Mouse (Mus musculus): Measurements from ENCODE around the gene Olfr215. TPM values are rescaled to one million over a fixed set of nuclear protein-coding genes. Genes with fewer than 3 reads are reported as not detected.
"Not testable (repeated sequence)": the region's sequence is repeated elsewhere in the genome, so short reads cannot be mapped to it uniquely, and the experiment has no call there.

The Olfr215 gene
- polyA plus RNA-seq (2014; fragmentation: Nextera tagmentation; extraction: Ambion mirVana) = not detected in 2 replicates

DNA sequence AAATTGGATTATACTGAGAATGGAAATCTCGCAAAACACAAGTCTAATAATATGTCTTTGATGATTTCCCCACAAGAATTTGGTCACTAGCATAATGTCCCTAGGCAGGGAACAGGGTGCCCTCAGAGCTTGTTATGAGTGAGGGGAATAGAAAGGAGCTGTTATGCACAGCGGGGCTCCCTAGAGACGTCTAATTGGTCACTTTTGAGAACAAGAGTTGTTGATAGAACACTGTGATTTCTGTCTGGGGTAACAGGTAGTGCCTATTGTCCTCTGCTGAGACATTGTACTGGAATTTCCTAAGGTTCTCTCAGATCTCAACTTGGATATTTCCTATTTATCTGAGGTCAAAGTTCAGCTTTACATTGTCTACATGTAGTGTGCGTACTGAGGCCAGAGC lies at the start of gene Olfr215:
TSS of gene Olfr215 (minus strand) at position 101 of the 400 bp plus-strand sequence.
- H3K27me3 ChIP-seq (ENCODE audit: control insufficient read depth, insufficient read depth, low read length) = no peaks in the 10 kb centered on the region
- no peak within 1 kb of the TSS for H3K27ac ChIP-seq (ENCODE audit: low read depth, low read length)
- no peak within 1 kb of the TSS for H3K4me2 ChIP-seq
- H3K36me3 ChIP-seq (ENCODE audit: control insufficient read depth, insufficient read depth, low read length) = no peaks in the 10 kb centered on the region
- ATAC-seq (ENCODE audit: low FRiP score) (no peak), DNase-seq (ENCODE audit: low spot score, missing footprints) (no peak)
- H3K4me3 ChIP-seq (ENCODE audit: low read depth, low read length) = no peak within 1 kb of the TSS
- H3K4me1 ChIP-seq (ENCODE audit: control insufficient read depth, insufficient read depth, low read length) = no peaks in the 10 kb centered on the region
- H3K9ac ChIP-seq (ENCODE audit: low read length) = no peak within 1 kb of the TSS
- 64% methylated on average over 4 of the region's 4 CpGs for WGBS
- no peaks in the 10 kb centered on the region for H3K9me3 ChIP-seq (ENCODE audit: control insufficient read depth, low read length)

DNA sequence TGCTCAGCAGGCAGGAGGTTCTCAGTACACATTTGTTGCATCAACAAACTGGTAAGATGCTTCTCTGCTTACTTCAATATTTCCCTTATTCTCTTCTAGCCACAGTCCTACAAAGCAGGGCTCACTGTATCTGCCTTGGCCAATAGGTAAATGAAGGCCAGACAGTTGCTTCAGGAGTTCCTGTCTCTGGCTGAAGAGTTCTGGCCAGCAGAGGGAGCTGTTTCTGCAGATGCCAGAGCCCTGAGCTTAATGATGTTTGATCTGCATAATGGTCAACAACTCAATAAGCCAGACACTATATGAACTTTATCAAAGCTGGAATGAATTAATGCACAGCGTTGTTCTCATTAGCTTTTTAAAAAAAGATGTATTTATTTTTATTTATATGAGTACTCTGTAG lies 48.1 kb upstream of the Olfr215 start:
- Histone ChIP-seq H3K27ac (ENCODE audit: low read depth, low read length) (no peak overlapping the region), H3K27me3 (ENCODE audit: control insufficient read depth, insufficient read depth, low read length) (no peaks in the 10 kb centered on the region), H3K9ac (ENCODE audit: low read length) (no peak overlapping the region), H3K9me3 (ENCODE audit: control insufficient read depth, low read length) (no peaks in the 10 kb centered on the region), H3K4me1 (ENCODE audit: control insufficient read depth, insufficient read depth, low read length) (peaks cover 4% of the 10 kb centered on the region; the same call in 1 of the 2 replicates), H3K4me2 (no peak overlapping the region), H3K36me3 (ENCODE audit: control insufficient read depth, insufficient read depth, low read length) (no peaks in the 10 kb centered on the region), H3K4me3 (ENCODE audit: low read depth, low read length) (no peak overlapping the region)
- ATAC-seq (ENCODE audit: low FRiP score) = no peak
- DNase-seq (ENCODE audit: low spot score, missing footprints) = peak; percentile 90
- 47% methylated on average over 1 of the region's 1 CpGs for WGBS

DNA sequence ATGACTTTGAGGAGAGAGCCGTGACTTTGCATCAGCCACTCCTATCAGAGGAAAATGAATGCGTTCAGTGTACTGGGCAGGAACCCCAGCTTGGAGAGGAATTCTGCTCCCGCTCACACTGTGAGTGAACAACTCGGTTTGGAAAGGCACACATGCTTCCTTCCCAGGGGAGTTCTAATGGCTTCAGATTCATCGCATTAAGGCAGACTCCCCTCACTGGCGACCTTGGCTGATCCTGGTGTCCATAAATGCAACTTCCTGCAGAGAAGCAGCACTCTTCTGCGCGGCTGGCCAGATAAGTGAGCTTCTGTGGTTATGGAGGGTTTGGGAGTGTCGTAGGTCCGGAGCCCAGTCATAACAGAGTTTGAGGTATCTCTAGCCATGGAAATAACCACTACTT lies 45.8 kb upstream of the Olfr215 start:
- no peaks in the 10 kb centered on the region for H3K9me3 ChIP-seq (ENCODE audit: control insufficient read depth, low read length)
- H3K4me3 ChIP-seq (ENCODE audit: low read depth, low read length) = no peak overlapping the region
- no peak overlapping the region for H3K4me2 ChIP-seq
- no peak overlapping the region for H3K9ac ChIP-seq (ENCODE audit: low read length)
- no peaks in the 10 kb centered on the region for H3K27me3 ChIP-seq (ENCODE audit: control insufficient read depth, insufficient read depth, low read length)
- peaks cover 8% of the 10 kb centered on the region; the same call in 1 of the 2 replicates for H3K36me3 ChIP-seq (ENCODE audit: control insufficient read depth, insufficient read depth, low read length)
- no peak for ATAC-seq (ENCODE audit: low FRiP score)
- H3K27ac ChIP-seq (ENCODE audit: low read depth, low read length) = no peak overlapping the region
- peaks cover 4% of the 10 kb centered on the region; the same call in 1 of the 2 replicates for H3K4me1 ChIP-seq (ENCODE audit: control insufficient read depth, insufficient read depth, low read length)
- DNase-seq (ENCODE audit: low spot score, missing footprints) = peak; percentile 84
- WGBS = 91% methylated on average over 10 of the region's 10 CpGs

DNA sequence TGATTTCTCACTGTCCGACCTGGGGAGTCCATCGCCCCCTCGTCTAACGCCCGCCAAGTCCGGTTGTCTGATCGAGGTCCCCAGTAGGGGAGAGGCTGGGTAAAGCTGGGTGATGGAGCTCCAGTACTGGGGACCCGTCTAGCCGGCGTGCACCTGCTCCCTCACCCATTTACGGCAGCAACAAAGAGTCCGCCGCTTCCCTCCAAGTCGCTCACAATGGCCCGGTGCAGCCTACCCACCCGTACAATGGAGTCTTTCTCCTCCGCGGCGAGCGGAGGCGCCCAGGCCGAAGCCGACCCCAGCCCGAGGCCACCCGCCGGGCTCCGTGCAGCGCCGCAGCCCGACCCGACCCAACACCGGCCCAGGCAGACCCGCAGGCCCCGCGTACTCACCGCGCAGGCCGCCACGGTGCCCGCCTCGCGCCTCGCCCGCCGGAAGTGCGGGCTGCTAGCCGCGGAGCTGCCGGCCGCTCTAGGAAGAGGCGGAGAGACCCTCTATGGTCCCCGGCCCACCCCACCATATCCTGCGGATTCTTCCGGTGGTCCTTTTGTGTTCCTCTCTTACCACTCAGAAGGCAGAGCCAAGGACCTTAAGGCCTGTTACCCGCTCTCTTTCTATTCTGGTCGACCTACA lies 44.7 kb upstream of the Olfr215 start, which contains the start of gene Zfp422:
TSS of gene Zfp422 (minus strand) at position 461 of the 633 bp plus-strand sequence.
- no peaks in the 10 kb centered on the region for H3K9me3 ChIP-seq (ENCODE audit: control insufficient read depth, low read length)
- ATAC-seq (ENCODE audit: low FRiP score) (peak; percentile 95), DNase-seq (ENCODE audit: low spot score, missing footprints) (peak; percentile 98)
- H3K27ac ChIP-seq (ENCODE audit: low read depth, low read length) = peak within 1 kb of the TSS; percentile 86
- H3K4me1 ChIP-seq (ENCODE audit: control insufficient read depth, insufficient read depth, low read length) = peaks cover 4% of the 10 kb centered on the region; the same call in 1 of the 2 replicates
- peak within 1 kb of the TSS; percentile 100 for H3K9ac ChIP-seq (ENCODE audit: low read length)
- H3K27me3 ChIP-seq (ENCODE audit: control insufficient read depth, insufficient read depth, low read length) = no peaks in the 10 kb centered on the region
- peak within 1 kb of the TSS; percentile 91 for H3K4me3 ChIP-seq (ENCODE audit: low read depth, low read length)
- H3K36me3 ChIP-seq (ENCODE audit: control insufficient read depth, insufficient read depth, low read length) = peaks cover 8% of the 10 kb centered on the region; the same call in 1 of the 2 replicates
- H3K4me2 ChIP-seq = peak within 1 kb of the TSS; percentile 51
- under 1% methylated on average over 56 of the region's 56 CpGs for WGBS

DNA sequence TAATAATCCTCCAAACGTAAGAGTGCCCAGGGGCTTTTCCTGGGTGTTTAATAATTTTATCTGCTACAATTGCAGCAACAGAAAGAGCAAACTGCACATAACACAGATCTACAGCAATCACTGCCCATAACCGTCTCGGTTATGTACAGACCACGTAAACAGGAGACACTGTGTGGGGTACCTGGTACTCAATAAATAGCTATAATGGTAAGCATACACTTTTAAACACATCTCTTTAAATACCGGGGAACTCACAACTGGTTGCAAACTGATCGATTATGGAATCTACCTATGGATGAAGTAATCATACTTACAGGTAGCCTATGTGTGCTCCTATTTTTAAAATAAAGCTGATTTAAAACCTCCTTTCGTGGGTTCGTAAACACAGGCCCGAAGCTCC lies 44.1 kb upstream of the Olfr215 start:
- Histone ChIP-seq H3K4me1 (ENCODE audit: control insufficient read depth, insufficient read depth, low read length) (peaks cover 4% of the 10 kb centered on the region; the same call in 1 of the 2 replicates), H3K4me2 (peak overlapping the region; percentile 51), H3K4me3 (ENCODE audit: low read depth, low read length) (peak overlapping the region; percentile 91), H3K9ac (ENCODE audit: low read length) (peak overlapping the region; percentile 100), H3K27ac (ENCODE audit: low read depth, low read length) (peak overlapping the region; percentile 86), H3K9me3 (ENCODE audit: control insufficient read depth, low read length) (no peaks in the 10 kb centered on the region), H3K27me3 (ENCODE audit: control insufficient read depth, insufficient read depth, low read length) (no peaks in the 10 kb centered on the region), H3K36me3 (ENCODE audit: control insufficient read depth, insufficient read depth, low read length) (peaks cover 8% of the 10 kb centered on the region; the same call in 1 of the 2 replicates)
- DNase-seq (ENCODE audit: low spot score, missing footprints) (no peak), ATAC-seq (ENCODE audit: low FRiP score) (no peak)
- 22% methylated on average over 9 of the region's 9 CpGs for WGBS

DNA sequence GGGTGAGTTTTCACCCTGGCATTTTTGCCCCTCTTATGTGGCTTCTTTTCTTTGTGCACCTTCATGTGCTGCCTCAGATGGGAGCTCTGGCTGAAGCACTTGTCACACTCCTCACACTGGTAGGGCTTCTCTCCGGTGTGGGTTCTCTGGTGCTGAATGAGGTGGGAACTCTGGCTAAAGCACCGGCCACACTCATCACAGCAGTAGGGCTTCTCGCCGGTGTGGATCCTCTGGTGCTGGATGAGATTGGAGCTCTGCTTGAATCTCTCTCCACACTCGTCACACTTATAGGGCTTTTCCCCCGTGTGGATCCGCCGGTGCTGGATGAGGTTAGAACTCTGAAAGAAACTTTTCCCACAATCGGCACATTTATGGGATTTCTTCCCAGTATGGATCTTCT lies 42.4 kb upstream of the Olfr215 start:
- H3K9me3 ChIP-seq (ENCODE audit: control insufficient read depth, low read length); H3K4me1 ChIP-seq (ENCODE audit: control insufficient read depth, insufficient read depth, low read length); ATAC-seq (ENCODE audit: low FRiP score); H3K36me3 ChIP-seq (ENCODE audit: control insufficient read depth, insufficient read depth, low read length); H3K27me3 ChIP-seq (ENCODE audit: control insufficient read depth, insufficient read depth, low read length); H3K9ac ChIP-seq (ENCODE audit: low read length); H3K4me2 ChIP-seq; H3K4me3 ChIP-seq (ENCODE audit: low read depth, low read length); H3K27ac ChIP-seq (ENCODE audit: low read depth, low read length): not testable (repeated sequence)
- peak; percentile 26 for DNase-seq (ENCODE audit: low spot score, missing footprints)
- 100% methylated on average over 9 of the region's 9 CpGs for WGBS

DNA sequence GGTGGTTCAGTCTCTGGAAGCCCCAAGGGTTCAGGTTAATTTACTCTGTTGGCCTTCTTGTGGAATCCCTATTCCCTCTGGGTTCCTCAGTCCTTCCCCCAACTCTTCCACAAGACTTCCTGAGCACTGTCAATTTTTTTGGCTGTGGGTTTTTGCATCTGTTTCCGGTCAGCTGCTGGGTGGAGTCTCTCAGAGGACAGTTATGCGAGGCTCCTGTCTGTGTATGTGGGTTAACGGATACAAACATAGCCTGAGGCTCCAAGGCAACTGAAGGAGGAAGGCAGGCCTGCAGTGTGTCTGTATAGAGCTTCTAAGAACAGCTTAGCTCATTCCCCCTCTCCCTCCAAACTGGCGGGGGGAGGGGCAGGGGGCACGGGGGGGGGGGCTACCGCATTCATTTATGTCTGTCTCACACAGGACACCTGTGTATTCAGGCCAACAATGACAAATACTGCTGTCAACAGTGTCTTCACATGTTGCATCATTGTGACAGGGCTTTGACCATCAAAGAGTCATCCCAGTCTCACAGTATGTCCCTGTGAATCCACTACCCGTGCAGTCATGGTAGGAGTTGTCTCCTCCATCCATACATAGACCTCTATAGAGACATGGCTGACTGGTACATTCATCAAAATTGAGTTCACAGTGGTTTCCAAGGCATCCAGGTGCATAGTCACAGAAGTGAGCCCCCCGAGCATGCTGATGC lies 37.5 kb upstream of the Olfr215 start:
- Histone ChIP-seq H3K4me2 (no peak overlapping the region), H3K4me1 (ENCODE audit: control insufficient read depth, insufficient read depth, low read length) (no peaks in the 10 kb centered on the region; the same call in 1 of the 2 replicates), H3K9me3 (ENCODE audit: control insufficient read depth, low read length) (no peaks in the 10 kb centered on the region), H3K27ac (ENCODE audit: low read depth, low read length) (no peak overlapping the region), H3K9ac (ENCODE audit: low read length) (no peak overlapping the region), H3K36me3 (ENCODE audit: control insufficient read depth, insufficient read depth, low read length) (peaks cover 6% of the 10 kb centered on the region; the same call in 1 of the 2 replicates), H3K4me3 (ENCODE audit: low read depth, low read length) (no peak overlapping the region), H3K27me3 (ENCODE audit: control insufficient read depth, insufficient read depth, low read length) (no peaks in the 10 kb centered on the region)
- 69% methylated on average over 7 of the region's 8 CpGs for WGBS
- DNase-seq (ENCODE audit: low spot score, missing footprints) (no peak), ATAC-seq (ENCODE audit: low FRiP score) (no peak)

DNA sequence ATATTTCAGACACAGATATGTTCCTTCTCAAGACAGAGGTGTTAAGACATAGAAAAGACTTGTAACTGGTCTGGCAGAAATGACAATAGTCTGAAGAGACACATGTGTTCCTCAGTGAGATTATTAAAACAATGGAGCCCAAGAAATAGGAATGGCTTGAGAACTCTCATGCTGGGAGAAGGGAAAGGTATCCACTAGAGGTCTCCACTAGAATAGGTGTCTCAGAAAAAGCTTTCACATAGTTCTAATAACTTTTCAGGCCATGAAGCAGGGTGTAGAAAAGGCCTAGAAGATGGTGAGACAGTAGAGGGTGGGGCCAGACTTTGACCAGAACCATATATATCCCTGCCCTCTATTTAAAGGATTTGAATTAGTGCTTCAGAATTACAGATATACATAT lies 34.1 kb upstream of the Olfr215 start:
- ATAC-seq (ENCODE audit: low FRiP score) (no peak), DNase-seq (ENCODE audit: low spot score, missing footprints) (no peak)
- Histone ChIP-seq H3K27me3 (ENCODE audit: control insufficient read depth, insufficient read depth, low read length) (no peaks in the 10 kb centered on the region), H3K9me3 (ENCODE audit: control insufficient read depth, low read length) (no peaks in the 10 kb centered on the region), H3K9ac (ENCODE audit: low read length) (no peak overlapping the region), H3K27ac (ENCODE audit: low read depth, low read length) (no peak overlapping the region), H3K4me2 (no peak overlapping the region), H3K4me3 (ENCODE audit: low read depth, low read length) (no peak overlapping the region), H3K36me3 (ENCODE audit: control insufficient read depth, insufficient read depth, low read length) (no peaks in the 10 kb centered on the region), H3K4me1 (ENCODE audit: control insufficient read depth, insufficient read depth, low read length) (no peaks in the 10 kb centered on the region)

DNA sequence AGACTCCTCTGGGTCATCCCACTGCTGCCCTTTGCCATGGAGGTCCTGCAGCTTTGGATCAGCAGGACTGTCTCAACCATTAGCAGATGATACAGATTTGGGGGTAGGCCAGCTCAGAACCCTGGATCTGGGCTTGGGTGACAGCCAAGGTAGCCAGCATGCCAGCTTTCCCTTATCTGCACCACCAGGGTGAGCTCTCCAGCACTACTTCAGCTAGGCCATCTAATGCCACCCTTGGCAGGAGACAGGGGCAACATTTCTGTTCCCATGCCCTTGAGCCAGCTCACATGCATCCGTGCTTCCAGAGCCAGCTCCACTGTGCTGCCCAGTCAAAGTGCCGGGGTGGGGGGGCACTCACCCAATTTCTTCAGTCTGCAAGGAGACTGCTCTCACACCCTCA lies 31.7 kb upstream of the Olfr215 start:
- H3K4me1 ChIP-seq (ENCODE audit: control insufficient read depth, insufficient read depth, low read length) = no peaks in the 10 kb centered on the region
- H3K9ac ChIP-seq (ENCODE audit: low read length) = no peak overlapping the region
- ATAC-seq (ENCODE audit: low FRiP score) = no peak
- no peak overlapping the region for H3K27ac ChIP-seq (ENCODE audit: low read depth, low read length)
- H3K9me3 ChIP-seq (ENCODE audit: control insufficient read depth, low read length) = no peaks in the 10 kb centered on the region
- 89% methylated on average over 2 of the region's 2 CpGs for WGBS
- H3K27me3 ChIP-seq (ENCODE audit: control insufficient read depth, insufficient read depth, low read length) = no peaks in the 10 kb centered on the region
- H3K4me2 ChIP-seq = no peak overlapping the region
- DNase-seq (ENCODE audit: low spot score, missing footprints) = no peak
- no peaks in the 10 kb centered on the region for H3K36me3 ChIP-seq (ENCODE audit: control insufficient read depth, insufficient read depth, low read length)
- H3K4me3 ChIP-seq (ENCODE audit: low read depth, low read length) = no peak overlapping the region
